Mouse (Mus musculus): ENCODE results near the gene Kl. TPM values are rescaled to one million over a fixed set of nuclear protein-coding genes. Genes with fewer than 3 reads are reported as not detected.

Gene Kl
- polyA plus RNA-seq, 1 experiment from 2014 or later: 0.08 TPM

GRCm38 (mm10) chr5:151018959-151019358 is 66.6 kb downstream of the Kl start:
- WGBS (ENCODE audit: insufficient replicate concordance): 66% methylated on average over 5 of the region's 5 CpGs
- no peaks in the 10 kb centered on the region for H3K36me3 ChIP-seq (ENCODE audit: control insufficient read depth, insufficient read depth)
- no peak for ATAC-seq (ENCODE audit: low read depth)

DNA sequence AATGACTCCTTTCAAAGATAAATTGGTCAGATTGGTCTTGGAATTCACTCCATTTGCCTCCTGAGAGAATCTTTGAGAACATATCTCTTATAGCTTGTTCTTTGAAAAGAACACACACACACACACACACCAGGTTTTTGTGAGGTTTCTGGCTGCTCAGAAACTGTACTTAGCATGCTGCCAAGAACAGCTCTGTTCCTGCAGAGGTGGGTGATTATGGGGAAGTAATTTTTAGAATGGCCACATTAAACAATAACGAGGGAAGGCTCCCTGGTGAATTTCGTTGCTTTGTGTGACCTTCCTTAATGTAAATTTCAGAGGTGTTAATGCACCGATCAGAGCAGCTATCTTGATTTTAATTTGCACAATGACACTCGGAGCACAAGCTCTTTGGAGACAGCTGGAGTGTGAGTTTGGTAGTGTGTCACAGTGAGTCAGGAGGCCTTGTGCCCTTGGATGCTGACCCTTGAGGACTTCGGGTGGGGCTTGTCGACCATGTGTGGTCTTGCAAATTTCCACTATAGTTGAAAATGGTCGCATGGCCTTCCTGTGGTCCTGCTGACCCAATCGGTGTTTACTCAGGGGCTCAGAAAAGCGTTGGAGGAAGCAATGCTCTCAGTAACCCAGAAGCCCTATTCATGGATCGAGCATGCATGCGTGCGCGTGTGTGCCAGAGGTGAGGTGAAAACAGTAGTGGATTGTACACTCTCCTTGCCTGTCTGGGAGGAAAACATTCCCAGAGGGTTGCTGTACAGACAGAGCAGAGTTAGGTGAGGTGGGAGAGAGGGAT is 67.8 kb downstream of the Kl start:
- Histone ChIP-seq H3K4me2 (ENCODE audit: low read depth, low read length) (no peak overlapping the region), H3K9ac (ENCODE audit: low read depth, low read length) (no peak overlapping the region), H3K36me3 (ENCODE audit: control insufficient read depth, insufficient read depth) (no peaks in the 10 kb centered on the region), H3K9me3 (replicated peaks; ENCODE audit: control insufficient read depth, low read length) (no peaks in the 10 kb centered on the region), H3K4me1 (ENCODE audit: control insufficient read depth, low read depth, low read length) (no peaks in the 10 kb centered on the region), H3K4me3 (ENCODE audit: low read depth, low read length) (peak overlapping the region; percentile 3; the same call in 1 of the 2 replicates), H3K27ac (ENCODE audit: low read length) (no peak overlapping the region), H3K27me3 (ENCODE audit: control insufficient read depth, insufficient read depth, low read depth, low read length) (no peaks in the 10 kb centered on the region)
- no peak for ATAC-seq (ENCODE audit: low read depth)
- 55% methylated on average over 13 of the region's 13 CpGs for WGBS (ENCODE audit: insufficient replicate concordance)

More at GRCm38 (mm10) chr5:151018959-151019358, 66.6 kb downstream of the Kl start:
- Histone ChIP-seq H3K4me1 (ENCODE audit: control insufficient read depth, low read depth, low read length) (no peaks in the 10 kb centered on the region), H3K9me3 (replicated peaks; ENCODE audit: control insufficient read depth, low read length) (no peaks in the 10 kb centered on the region), H3K27ac (ENCODE audit: low read length) (no peak overlapping the region), H3K27me3 (ENCODE audit: control insufficient read depth, insufficient read depth, low read depth, low read length) (no peaks in the 10 kb centered on the region), H3K4me2 (ENCODE audit: low read depth, low read length) (no peak overlapping the region), H3K4me3 (ENCODE audit: low read depth, low read length) (no peak overlapping the region), H3K9ac (ENCODE audit: low read depth, low read length) (no peak overlapping the region)

DNA sequence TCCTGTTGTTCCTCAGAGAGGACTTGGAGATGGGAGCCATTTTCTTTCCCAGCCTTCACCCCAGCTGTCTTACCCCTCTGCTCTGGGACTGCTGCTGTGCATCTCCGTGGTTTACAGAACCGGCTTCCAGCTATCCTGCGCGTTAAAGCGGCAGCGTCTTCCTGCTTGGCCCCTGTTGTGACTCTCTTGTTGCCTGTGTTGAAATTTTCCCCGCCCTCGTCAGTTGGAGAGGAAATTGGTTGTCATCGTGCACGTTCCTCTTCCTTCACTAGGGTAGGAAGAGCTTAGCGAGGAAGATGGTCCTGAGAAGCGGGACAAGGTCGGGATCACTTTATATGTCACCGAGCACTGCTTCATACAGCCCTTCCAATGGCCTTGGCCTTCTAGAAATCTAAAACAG is 68.4 kb downstream of the Kl start:
- ATAC-seq (ENCODE audit: low read depth): peak; percentile 39; the same call in 1 of the 2 replicates
- H3K4me3 ChIP-seq (ENCODE audit: low read depth, low read length): peak overlapping the region; percentile 3; the same call in 1 of the 2 replicates

GRCm38 (mm10) chr5:151022026-151022425 is 69.6 kb downstream of the Kl start:
- no peak for ATAC-seq (ENCODE audit: low read depth)
- H3K27ac ChIP-seq (ENCODE audit: low read length): no peak overlapping the region
- no peak overlapping the region for H3K4me2 ChIP-seq (ENCODE audit: low read depth, low read length)
- H3K9ac ChIP-seq (ENCODE audit: low read depth, low read length): no peak overlapping the region
- no peak overlapping the region for H3K4me3 ChIP-seq (ENCODE audit: low read depth, low read length)
- no peaks in the 10 kb centered on the region for H3K36me3 ChIP-seq (ENCODE audit: control insufficient read depth, insufficient read depth)
- 69% methylated on average over 7 of the region's 7 CpGs for WGBS (ENCODE audit: insufficient replicate concordance)
- H3K9me3 ChIP-seq (replicated peaks; ENCODE audit: control insufficient read depth, low read length): no peaks in the 10 kb centered on the region
- H3K27me3 ChIP-seq (ENCODE audit: control insufficient read depth, insufficient read depth, low read depth, low read length): no peaks in the 10 kb centered on the region
- no peaks in the 10 kb centered on the region for H3K4me1 ChIP-seq (ENCODE audit: control insufficient read depth, low read depth, low read length)

More for the DNA sequence above, 68.4 kb downstream of the Kl start:
- H3K9me3 ChIP-seq (replicated peaks; ENCODE audit: control insufficient read depth, low read length): no peaks in the 10 kb centered on the region
- no peak overlapping the region for H3K9ac ChIP-seq (ENCODE audit: low read depth, low read length)
- H3K27ac ChIP-seq (ENCODE audit: low read length): no peak overlapping the region
- H3K4me1 ChIP-seq (ENCODE audit: control insufficient read depth, low read depth, low read length): no peaks in the 10 kb centered on the region
- WGBS (ENCODE audit: insufficient replicate concordance): 34% methylated on average over 14 of the region's 14 CpGs
- no peaks in the 10 kb centered on the region for H3K27me3 ChIP-seq (ENCODE audit: control insufficient read depth, insufficient read depth, low read depth, low read length)
- H3K4me2 ChIP-seq (ENCODE audit: low read depth, low read length): no peak overlapping the region
- H3K36me3 ChIP-seq (ENCODE audit: control insufficient read depth, insufficient read depth): no peaks in the 10 kb centered on the region

GRCm38 (mm10) chr5:151022939-151023338 is 70.5 kb downstream of the Kl start:
- H3K4me2 ChIP-seq (ENCODE audit: low read depth, low read length): no peak overlapping the region
- 42% methylated on average over 1 of the region's 1 CpGs for WGBS (ENCODE audit: insufficient replicate concordance)
- no peak for ATAC-seq (ENCODE audit: low read depth)
- H3K4me3 ChIP-seq (ENCODE audit: low read depth, low read length): no peak overlapping the region
- no peaks in the 10 kb centered on the region for H3K36me3 ChIP-seq (ENCODE audit: control insufficient read depth, insufficient read depth)
- no peak overlapping the region for H3K27ac ChIP-seq (ENCODE audit: low read length)
- no peak overlapping the region for H3K9ac ChIP-seq (ENCODE audit: low read depth, low read length)
- H3K9me3 ChIP-seq (replicated peaks; ENCODE audit: control insufficient read depth, low read length): no peaks in the 10 kb centered on the region
- H3K27me3 ChIP-seq (ENCODE audit: control insufficient read depth, insufficient read depth, low read depth, low read length): no peaks in the 10 kb centered on the region
- H3K4me1 ChIP-seq (ENCODE audit: control insufficient read depth, low read depth, low read length): no peaks in the 10 kb centered on the region

- H3K36me3 ChIP-seq (ENCODE audit: control insufficient read depth, insufficient read depth): no peaks in the 10 kb centered on the region
- ATAC-seq (ENCODE audit: low read depth): no peak
- WGBS (ENCODE audit: insufficient replicate concordance): 38% methylated on average over 8 of the region's 8 CpGs
- no peak overlapping the region for H3K4me3 ChIP-seq (ENCODE audit: low read depth, low read length)
- H3K27ac ChIP-seq (ENCODE audit: low read length): no peak overlapping the region
- no peaks in the 10 kb centered on the region for H3K27me3 ChIP-seq (ENCODE audit: control insufficient read depth, insufficient read depth, low read depth, low read length)
- no peak overlapping the region for H3K4me2 ChIP-seq (ENCODE audit: low read depth, low read length)
- H3K4me1 ChIP-seq (ENCODE audit: control insufficient read depth, low read depth, low read length): no peaks in the 10 kb centered on the region
- no peak overlapping the region for H3K9ac ChIP-seq (ENCODE audit: low read depth, low read length)
- H3K9me3 ChIP-seq (replicated peaks; ENCODE audit: control insufficient read depth, low read length): no peaks in the 10 kb centered on the region
Observed at GRCm38 (mm10) chr5:151023461-151023860, 71.1 kb downstream of the Kl start.

GRCm38 (mm10) chr5:151024483-151024882 is 72.1 kb downstream of the Kl start:
- WGBS (ENCODE audit: insufficient replicate concordance): 62% methylated on average over 2 of the region's 2 CpGs
- H3K4me1 ChIP-seq (ENCODE audit: control insufficient read depth, low read depth, low read length): no peaks in the 10 kb centered on the region
- H3K27me3 ChIP-seq (ENCODE audit: control insufficient read depth, insufficient read depth, low read depth, low read length): no peaks in the 10 kb centered on the region
- no peak for ATAC-seq (ENCODE audit: low read depth)
- no peak overlapping the region for H3K4me3 ChIP-seq (ENCODE audit: low read depth, low read length)
- H3K27ac ChIP-seq (ENCODE audit: low read length): no peak overlapping the region
- no peak overlapping the region for H3K4me2 ChIP-seq (ENCODE audit: low read depth, low read length)
- no peak overlapping the region for H3K9ac ChIP-seq (ENCODE audit: low read depth, low read length)
- H3K36me3 ChIP-seq (ENCODE audit: control insufficient read depth, insufficient read depth): no peaks in the 10 kb centered on the region
- H3K9me3 ChIP-seq (replicated peaks; ENCODE audit: control insufficient read depth, low read length): no peaks in the 10 kb centered on the region

- Histone ChIP-seq H3K9me3 (replicated peaks; ENCODE audit: control insufficient read depth, low read length) (no peaks in the 10 kb centered on the region), H3K27ac (ENCODE audit: low read length) (no peak overlapping the region), H3K4me3 (ENCODE audit: low read depth, low read length) (no peak overlapping the region), H3K4me1 (ENCODE audit: control insufficient read depth, low read depth, low read length) (no peaks in the 10 kb centered on the region), H3K9ac (ENCODE audit: low read depth, low read length) (no peak overlapping the region), H3K36me3 (ENCODE audit: control insufficient read depth, insufficient read depth) (no peaks in the 10 kb centered on the region), H3K27me3 (ENCODE audit: control insufficient read depth, insufficient read depth, low read depth, low read length) (no peaks in the 10 kb centered on the region), H3K4me2 (ENCODE audit: low read depth, low read length) (no peak overlapping the region)
- ATAC-seq (ENCODE audit: low read depth): no peak
- WGBS (ENCODE audit: insufficient replicate concordance): 28% methylated on average over 4 of the region's 4 CpGs
Observed at GRCm38 (mm10) chr5:151026069-151026468, 73.7 kb downstream of the Kl start.

- Histone ChIP-seq H3K9ac (ENCODE audit: low read depth, low read length) (no peak overlapping the region), H3K9me3 (replicated peaks; ENCODE audit: control insufficient read depth, low read length) (no peaks in the 10 kb centered on the region), H3K27ac (ENCODE audit: low read length) (no peak overlapping the region), H3K27me3 (ENCODE audit: control insufficient read depth, insufficient read depth, low read depth, low read length) (no peaks in the 10 kb centered on the region), H3K4me1 (ENCODE audit: control insufficient read depth, low read depth, low read length) (no peaks in the 10 kb centered on the region), H3K4me3 (ENCODE audit: low read depth, low read length) (no peak overlapping the region), H3K36me3 (ENCODE audit: control insufficient read depth, insufficient read depth) (no peaks in the 10 kb centered on the region), H3K4me2 (ENCODE audit: low read depth, low read length) (no peak overlapping the region)
- 62% methylated on average over 7 of the region's 7 CpGs for WGBS (ENCODE audit: insufficient replicate concordance)
- no peak for ATAC-seq (ENCODE audit: low read depth)
Observed at GRCm38 (mm10) chr5:151027171-151027570, 74.8 kb downstream of the Kl start.

Measured in liver, embryonic 16.5 days (tissue).